Comparison of ENCODE assay signal across 11 mouse cellular contexts in the genomic region with DNA sequence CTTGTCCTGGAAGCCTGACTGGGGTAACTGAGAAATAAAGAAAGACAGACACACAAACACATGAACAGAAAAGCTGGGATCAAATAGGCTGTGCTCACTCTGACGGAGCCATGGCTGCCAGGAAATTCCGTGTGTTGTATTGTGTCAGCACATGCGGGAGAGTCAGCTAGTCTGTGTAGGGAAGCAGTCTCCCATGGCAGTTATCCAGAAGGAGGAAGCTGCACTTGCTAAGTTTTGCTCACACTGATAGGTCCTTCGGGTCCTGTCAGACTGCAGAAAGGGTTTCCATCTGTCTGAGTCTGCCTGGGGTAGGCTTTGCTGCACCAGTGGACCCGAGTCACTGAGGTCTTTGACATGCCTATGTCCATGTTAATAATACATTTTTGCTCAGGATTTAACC.
DNase-seq lines count a peak whose midpoint lies in the region; TF ChIP-seq lines count a peak whose summit lies in the region.
"Had no signal": no experiment of that assay in that cellular context is flagged by ENCODE, and none has a peak within 500 bp of the region (broad histone marks: within the 10 kb centered on the region; RNA-seq: fewer than 3 reads in every experiment).

No protein-coding gene starts in this region.

- no peak overlapping the region for H3K4me3 ChIP-seq in embryonic fibroblast, embryonic 13.5 days (ENCODE audit: insufficient read depth, low read length)
- H3K4me3 ChIP-seq: forebrain, embryonic 13.5 days; midbrain, embryonic 12.5 days had no signal

- no peak for TF ChIP-seq POLR2A in embryonic fibroblast, embryonic 13.5 days (IDR thresholded peaks at IDR 0.05; ENCODE audit: low read depth, low read length)

- DNase-seq in layer of hippocampus, adult 9-10 months (ENCODE audit: low spot score), result peak; percentile 8
- no peak for DNase-seq in layer of hippocampus, postnatal 25 days (ENCODE audit: extremely low spot score in 1 of 2, low spot score in 1 of 2)
- peak; percentile 31 for DNase-seq in heart, postnatal 25 days (ENCODE audit: low spot score)
- peak; percentile 46 for DNase-seq in lung, postnatal 36 days
- DNase-seq in testis, postnatal 14 days (ENCODE audit: low spot score), result no peak
- DNase-seq in left cerebral cortex, postnatal 4 days, result no peak
- DNase-seq in adrenal gland, adult 2 months, result no peak
- DNase-seq: cerebellum, adult 8-10 months had no signal

- peak overlapping the region; percentile 89 for H3K27ac ChIP-seq in embryonic fibroblast, embryonic 13.5 days (ENCODE audit: insufficient read depth, low read length)
- H3K27ac ChIP-seq: forebrain, embryonic 13.5 days; midbrain, embryonic 12.5 days had no signal

- TF ChIP-seq CTCF in embryonic fibroblast, embryonic 13.5 days (IDR thresholded peaks at IDR 0.05; ENCODE audit: borderline replicate concordance, insufficient read depth, low read length), result no peak

- H3K4me1 ChIP-seq in embryonic fibroblast, embryonic 13.5 days (ENCODE audit: control insufficient read depth, insufficient read depth, low read length), result peaks cover 6% of the 10 kb centered on the region; the same call in 1 of the 2 replicates
- H3K4me1 ChIP-seq: forebrain, embryonic 13.5 days; midbrain, embryonic 12.5 days had no signal

- intact Hi-C loops in heart, postnatal 25 days (cut with DNase I), result no loop called here
- intact Hi-C loops in left cerebral cortex, postnatal 4 days (cut with DNase I), result no loop called here

Comparison
In these comparisons a context has a peak if more than half of its experiments do, and no peak if none do; other contexts are left out.
1. DNase-seq: peak in layer of hippocampus, adult 9-10 months (single experiment), heart, postnatal 25 days (single experiment) and lung, postnatal 36 days (single experiment); none in layer of hippocampus, postnatal 25 days (0 of 2), testis, postnatal 14 days (single experiment), left cerebral cortex, postnatal 4 days (single experiment) and adrenal gland, adult 2 months (single experiment).